Mouse (Mus musculus): ENCODE measurements around the gene Aimp2.

The Aimp2 gene

DNA sequence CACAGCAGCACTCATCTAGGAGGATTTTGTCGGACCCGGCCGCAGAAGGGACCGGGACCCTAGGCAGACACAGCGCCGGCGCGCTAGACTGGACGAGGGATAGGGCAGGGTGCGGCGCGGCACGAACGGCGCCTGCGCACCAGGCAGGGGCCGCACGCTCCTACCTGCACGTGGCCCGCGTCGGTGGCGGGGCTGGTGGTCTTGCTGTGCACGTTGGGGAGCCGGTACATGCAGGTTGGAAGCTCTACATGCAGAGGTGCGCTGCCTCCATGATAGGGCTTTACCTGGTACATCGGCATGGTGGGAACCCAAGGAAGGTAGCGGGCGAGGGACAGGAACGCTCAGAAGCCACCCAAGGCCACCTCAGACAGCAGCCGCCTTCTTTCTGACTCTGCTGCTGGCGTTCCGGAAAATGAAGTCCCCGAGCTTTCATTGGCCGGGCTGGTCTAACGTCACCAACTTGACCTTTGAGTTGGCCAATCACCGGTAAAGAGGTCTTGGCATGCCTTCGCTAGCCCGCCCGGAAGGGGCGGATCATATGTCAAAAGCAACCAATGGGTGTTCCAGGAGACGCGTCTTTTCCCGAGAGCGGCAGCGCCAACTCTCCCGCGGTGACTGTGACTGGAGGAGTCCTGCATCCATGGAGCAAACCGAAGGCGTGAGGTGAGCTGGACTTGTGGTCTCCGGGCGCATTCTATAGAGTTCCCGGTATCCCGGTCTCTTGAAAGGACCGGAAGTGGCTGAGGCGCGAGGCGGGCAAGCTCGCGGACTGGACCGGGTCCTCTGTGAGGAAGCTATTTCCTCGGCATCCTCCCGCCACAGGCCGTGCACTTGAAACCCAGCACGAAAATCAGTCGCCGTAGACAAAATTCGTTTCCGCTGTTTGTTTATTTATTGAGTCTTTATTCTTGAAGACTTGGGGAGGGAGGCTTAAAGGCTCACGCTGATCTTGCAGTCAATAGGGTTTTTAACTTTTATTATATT, at the start of gene Aimp2, which contains the start of gene Pms2:
Gene Aimp2 (minus strand): TSS at position 431 of the 984 bp plus-strand sequence.
Gene Pms2 (plus strand): TSS at position 548 of the 984 bp plus-strand sequence.
- in situ Hi-C loops (cut with MboI, MseI): loop anchor here (5.0 kb wide), 1 partner anchor 182 kb away; no protein-coding TSS in a partner anchor

DNA sequence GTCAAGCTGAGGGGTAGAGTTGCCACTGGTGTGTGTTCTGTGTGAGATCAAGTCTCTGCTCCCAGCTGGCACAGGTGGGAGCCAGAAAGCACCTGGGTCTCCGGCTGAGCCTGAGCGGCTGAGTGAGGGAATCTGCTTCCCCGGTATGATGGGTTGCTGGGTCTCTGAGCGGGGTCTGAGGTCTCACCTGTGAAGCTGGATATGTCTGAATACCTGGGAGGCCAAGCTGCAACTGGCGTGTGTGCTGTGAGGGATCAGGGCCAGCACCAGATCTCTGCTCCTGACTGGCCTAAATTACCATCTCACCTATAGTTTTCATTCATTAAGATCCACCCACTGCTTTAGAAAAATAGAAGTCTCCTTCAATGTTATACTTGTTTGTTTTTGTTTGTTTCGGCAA, 47.5 kb upstream of the Aimp2 start:
- in situ Hi-C loops (cut with MboI, MseI): no loop called here

DNA sequence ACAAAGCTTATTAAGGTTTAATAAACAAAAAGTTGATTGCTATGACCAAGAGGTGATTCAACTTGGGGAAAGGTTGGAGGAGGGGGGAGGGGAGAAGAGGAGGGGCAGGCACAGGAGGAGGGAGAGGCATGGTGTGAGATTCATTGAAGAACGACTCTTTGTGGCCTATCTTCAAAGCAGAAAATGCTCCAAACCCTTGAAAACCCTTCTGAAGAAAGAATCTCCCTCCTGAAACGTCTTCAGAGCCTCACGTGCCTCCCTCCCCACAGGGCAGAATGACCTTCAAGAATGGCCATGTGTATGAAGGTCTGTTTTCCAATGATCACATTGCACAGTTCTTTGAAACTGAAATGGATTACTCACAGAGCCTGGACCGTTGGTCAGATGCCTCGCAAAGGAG, 40.4 kb upstream of the Aimp2 start:
- in situ Hi-C loops (cut with MboI, MseI): no loop called here

DNA sequence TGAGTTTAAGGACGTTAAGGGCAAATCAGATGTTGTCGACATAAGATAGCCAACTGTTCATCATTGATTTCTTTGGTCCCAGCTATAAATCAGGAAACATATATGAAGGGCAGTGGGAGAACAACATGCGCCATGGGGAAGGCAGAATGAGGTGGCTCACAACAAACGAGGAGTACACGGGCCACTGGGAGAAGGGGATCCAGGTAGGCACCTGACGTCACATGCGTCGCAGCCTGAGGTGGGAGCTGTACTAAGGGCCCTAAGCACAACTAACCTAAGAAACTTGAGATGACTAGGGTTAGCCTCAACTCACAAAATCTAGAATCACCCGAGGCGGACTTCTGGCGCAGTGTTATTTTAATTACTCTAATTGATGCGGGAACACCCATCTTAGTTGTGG, 38.7 kb upstream of the Aimp2 start:
- in situ Hi-C loops (cut with MboI, MseI): no loop called here

DNA sequence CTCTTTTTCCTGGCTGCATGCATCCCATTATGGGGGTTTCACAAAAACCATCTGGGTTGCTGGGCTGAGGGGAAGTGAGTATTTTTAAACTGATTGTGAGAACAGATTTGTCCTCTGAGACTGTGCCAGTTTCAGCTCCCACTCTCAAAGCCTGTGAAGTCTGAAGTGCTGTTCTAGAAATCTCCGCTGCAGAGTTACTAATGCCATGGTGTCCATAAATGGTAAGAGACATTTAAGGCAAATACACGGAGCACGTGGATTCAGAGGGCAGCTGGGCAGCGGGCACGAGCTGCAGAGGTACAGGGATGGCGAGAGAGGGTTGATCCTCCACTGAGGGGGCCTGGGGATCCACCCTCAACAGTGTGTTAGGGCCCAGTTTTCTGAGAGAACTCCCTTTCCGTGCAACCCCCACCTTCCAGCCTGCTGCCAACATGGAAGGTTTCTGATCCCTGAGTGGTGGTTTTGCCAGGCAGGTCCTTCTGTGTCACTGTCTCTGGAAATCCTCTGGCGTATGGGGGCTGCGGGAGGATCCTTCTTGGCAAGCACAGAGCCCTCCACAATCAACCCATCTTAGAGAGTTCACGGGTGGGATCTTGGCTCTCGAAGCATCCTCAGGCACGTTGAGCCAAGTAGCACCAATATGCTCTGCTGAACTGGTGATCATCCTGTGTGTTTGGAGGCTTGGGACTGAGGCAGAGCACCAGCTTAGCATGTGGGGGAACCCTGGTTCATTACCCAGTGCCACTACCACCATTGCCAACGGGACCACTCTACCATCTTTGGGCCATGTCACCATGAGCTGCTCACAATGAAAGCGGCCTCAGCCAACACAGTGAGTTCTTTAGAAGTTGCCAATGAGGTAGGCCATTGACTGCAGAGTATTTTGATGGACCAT, 33.8 kb upstream of the Aimp2 start:
- in situ Hi-C loops (cut with MboI, MseI): no loop called here

DNA sequence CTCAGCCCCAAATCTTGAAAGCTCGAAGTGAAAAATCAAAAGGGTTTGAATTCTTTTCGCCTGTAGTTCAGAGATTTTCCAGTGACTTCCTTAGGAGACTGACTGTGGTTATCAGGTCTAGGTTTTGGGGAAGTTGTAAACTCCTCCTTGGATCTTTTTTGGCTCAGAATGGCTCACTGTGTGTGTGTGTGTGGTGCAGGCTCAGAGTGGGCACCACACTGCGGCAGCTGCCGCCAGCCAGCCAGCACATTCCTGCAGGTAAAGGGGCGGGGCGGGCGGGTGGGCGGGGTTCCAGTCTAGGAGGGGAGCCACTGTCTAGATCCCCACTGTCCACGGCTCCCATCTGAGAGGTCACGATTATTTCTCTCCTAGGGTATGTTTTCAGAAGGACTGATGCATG, 31.9 kb upstream of the Aimp2 start:
- in situ Hi-C loops (cut with MboI, MseI): no loop called here

DNA sequence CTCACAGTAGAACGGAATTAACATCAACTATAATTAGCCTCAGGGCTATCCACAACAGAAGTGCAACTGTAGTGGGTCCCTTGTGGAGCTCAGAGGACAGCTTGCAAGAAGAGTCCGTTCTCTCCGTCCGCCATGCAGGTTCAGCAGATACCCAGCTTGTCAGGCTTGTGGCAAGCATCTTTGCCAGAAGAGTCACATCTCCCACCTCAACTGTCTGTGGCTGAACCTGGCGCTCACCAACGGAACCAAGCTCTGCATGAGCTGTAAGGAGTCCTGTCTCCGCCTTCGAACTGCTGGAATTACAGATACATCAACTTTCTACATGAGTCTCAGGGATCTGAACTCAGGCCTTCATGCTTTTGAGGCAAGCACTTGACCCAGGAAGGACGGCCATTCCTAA, 26.5 kb upstream of the Aimp2 start:
- in situ Hi-C loops (cut with MboI, MseI): no loop called here

DNA sequence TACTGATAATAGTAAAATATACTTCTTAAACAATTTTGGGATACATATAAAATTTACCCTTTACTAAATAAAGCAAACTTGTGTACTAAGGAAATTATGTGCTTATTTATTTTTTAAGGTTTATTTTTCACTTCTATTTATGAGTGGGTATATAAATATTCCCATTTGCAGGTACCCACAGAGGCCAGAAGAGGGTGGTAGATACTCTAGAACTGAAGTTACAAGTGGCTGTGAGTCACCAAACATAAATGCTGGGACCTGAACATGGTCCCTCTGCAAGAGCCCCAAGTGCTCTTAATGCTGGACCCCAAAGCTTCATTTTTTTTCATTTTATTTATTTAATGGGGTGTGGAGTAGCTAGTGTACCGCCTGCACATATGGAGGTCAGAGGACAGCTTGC, 24.2 kb upstream of the Aimp2 start:
- in situ Hi-C loops (cut with MboI, MseI): no loop called here

DNA sequence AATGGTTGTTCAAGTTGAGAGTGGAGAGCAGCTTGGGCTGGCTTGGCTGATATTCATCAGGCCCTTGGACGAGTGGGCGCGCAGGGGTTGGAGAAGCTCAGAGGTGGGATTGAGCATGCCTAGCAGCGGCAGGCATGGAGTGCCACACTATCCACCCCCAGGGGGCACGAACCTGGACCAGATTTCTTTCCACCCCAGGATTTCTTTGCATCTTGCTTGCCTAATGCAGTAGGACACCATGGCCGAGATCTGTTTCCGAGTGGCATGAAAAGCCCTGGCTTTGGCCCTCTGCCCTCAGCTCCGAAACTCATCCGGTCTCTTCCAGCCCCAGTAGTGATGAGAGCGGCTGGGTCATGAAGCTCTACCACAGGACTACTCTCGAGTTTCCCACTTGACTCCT, 23.8 kb upstream of the Aimp2 start:
- in situ Hi-C loops (cut with MboI, MseI): no loop called here

DNA sequence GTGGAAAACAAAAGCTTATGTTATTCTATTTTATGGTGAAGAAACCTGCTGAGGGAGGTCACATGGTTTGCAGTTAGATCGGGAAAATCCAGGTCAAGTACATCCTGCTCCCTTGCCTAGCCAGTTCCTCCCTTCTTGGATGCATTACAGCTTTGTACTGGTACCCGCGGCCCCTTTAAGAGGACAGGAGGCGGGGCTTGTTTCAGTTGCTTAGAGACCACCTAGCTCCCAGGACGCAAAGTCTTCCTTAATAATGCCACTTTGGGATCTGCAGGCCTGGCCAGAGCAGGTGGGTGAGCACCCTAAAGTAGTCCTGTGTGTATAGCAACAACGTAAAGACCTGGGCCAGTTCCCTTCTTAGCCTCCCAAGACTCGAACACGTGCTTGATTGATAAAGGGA, 23.2 kb upstream of the Aimp2 start, which contains the start of gene Rsph10b:
Gene Rsph10b (plus strand): TSS at position 205 of the 400 bp plus-strand sequence.
- in situ Hi-C loops (cut with MboI, MseI): no loop called here

DNA sequence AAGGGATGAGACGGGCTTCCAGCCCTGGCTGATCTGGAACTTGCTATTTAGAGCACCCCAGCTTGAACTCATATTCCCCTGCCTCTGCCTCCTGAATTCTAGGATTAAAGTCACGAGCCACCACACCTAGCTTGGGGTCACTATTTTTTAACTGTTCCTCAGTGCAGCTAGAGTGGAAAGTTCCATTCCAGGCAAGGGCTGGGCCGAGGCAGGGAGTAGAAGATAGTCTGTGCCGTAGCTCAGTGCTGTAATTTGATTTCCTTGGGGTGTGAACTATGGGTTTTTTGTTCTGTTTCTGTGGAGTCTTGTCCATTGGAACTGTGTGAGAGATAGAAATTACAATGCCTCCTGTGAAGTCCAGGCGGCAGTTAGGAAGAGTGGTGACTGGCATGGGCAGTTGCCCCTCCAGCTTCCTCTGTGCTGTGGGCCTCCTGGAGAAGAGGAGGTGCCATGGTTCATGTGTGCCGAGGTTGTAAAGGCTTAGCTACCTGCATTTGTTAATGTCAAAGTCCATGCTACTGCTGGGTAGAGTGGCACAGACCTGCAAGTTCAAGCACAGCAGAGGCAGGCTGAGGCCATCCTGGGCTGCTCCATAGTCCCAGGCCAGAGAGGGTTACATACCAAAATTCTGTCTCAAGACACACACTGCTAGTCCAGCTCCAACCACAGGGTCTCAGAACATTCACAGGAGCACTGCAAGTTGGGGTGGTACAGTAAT, 22.4 kb upstream of the Aimp2 start:
- in situ Hi-C loops (cut with MboI, MseI): no loop called here

DNA sequence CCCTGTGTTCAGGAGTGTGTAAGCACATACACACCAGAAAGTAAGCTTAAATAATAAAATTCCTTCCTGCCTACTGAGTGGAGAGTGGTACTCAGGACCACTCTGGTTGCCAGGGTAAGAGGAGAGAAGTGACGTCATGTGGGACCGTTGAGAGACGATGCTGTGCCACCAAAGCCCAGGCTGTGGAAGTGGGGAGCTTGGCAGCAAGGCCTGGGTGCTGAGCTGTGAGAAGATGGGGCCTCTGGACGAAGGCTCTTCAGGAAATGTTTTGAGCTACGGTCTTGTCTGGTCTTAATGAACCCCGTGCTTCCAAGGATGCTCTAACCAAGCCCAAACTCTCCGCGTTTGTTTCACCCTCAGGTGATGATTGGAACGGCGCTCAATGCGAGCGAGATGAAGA, 21.0 kb upstream of the Aimp2 start:
- in situ Hi-C loops (cut with MboI, MseI): no loop called here

DNA sequence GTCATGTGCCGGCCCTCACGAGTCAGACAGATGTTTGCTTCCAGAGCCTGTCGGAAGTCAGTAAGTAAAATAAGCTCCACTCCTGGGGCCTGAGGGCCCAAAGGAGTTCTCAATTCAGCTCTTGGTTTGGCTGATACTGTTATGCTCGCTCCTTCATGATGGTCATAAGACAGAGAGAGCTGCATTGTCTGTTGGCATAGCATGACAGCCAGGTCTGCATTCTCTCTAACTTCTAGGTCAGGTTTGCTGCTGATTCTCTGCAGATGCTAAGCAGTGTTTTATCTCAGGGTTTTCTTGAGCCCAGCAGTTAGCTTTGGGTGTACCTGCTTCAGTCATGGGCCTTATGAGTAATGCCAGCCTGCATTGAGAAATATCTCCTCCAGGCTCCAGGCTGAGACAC, 19.6 kb upstream of the Aimp2 start:
- in situ Hi-C loops (cut with MboI, MseI): no loop called here

DNA sequence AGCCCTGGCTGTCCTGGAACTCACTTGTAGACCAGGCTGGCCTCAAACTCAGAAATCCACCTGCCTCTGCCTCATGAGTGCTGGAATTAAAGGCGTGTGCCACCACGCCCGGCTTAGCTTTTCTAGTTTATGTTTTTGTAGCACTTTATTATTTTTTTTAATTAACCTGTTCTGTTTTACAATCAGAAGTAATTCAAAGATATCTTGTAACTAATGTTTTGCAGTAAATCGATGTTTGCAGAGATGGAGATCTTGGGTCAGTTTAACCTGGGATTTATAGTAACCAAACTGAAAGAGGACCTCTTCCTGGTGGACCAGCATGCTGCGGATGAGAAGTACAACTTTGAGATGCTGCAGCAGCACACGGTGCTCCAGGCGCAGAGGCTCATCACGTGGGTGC, 18.2 kb upstream of the Aimp2 start, which contains the start of gene Gm42421:
Gene Gm42421 (plus strand): TSS at position 301 of the 400 bp plus-strand sequence.
- in situ Hi-C loops (cut with MboI, MseI): no loop called here

DNA sequence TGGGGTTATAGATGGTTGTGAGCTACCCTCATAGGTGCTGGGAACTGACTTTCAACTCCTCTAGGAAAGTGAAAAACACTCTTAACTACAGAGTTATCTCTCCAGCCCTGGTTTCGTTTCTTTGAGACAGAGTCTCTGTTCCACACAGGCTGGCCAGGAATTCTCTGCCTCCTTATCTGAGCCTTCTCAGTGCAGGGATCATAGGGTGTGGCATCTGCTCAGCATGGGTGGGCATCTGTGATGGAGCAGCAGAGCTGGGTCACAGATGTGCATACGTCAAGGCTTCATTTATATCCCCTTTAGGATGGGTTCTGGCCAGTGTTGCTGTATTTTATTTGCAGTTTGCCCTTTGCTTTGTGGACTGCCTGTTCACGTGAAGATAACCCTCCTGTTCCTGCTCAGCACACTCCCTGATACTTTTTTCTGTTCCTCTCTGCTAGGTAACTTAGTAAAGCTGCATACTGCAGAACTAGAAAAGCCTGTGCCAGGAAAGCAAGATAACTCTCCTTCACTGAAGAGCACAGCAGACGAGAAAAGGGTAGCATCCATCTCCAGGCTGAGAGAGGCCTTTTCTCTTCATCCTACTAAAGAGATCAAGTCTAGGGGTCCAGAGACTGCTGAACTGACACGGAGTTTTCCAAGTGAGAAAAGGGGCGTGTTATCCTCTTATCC, 15.3 kb upstream of the Aimp2 start:
- in situ Hi-C loops (cut with MboI, MseI): no loop called here

DNA sequence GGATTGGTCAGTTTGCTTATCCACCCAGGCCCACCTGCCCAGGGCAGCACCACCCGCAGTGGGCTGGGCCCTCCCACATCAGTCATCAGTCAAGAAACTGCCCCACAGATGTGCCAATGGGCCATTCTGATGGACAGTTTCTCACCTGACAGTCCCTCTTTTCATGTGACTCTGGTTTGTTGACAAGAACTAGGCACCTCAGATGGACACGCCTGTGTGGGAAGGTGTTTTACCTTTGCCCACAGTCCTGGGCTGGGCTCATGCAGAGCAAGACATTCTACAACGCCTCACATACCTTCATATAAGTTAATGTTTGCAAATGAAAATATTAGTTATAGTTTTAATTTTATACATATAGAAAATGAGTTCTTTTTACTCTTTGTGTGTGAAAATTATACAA, 8.5 kb upstream of the Aimp2 start:
- in situ Hi-C loops (cut with MboI, MseI): no loop called here

DNA sequence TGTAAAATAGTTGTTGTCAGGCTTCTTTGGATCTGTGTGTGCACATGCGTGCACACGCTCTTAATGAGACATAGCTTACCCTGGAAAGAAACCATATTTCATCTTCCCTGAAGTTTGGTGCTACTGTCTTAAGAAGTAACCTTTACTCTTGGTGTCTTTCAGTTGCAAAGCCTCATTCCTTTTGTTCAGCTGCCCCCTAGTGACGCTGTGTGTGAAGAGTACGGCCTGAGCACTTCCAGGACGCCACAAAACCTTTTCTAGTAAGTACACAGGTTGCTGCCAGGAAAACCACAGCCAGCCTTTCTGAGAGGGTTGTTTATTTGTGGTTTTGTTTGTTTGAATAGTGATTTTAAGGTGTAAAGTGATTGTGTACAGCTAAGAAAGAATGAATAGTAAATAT, 7.8 kb upstream of the Aimp2 start:
- in situ Hi-C loops (cut with MboI, MseI): no loop called here

DNA sequence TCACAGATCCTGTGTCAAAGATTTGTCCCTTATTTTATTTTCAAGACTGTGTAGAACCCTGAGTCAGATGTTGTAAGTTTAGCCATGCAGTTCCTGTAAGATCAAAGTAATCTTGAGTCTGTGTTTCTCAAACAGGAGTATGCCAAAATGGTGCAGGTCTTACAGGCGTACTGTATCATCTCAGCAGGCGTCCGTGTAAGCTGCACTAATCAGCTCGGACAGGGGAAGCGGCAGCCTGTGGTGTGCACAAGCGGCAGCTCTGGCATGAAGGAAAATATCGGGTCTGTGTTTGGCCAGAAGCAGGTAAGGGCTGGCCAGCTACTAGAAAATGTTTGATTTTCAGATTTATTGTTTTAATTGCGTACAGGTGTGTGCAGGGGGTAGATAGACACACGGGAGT, 6.6 kb upstream of the Aimp2 start:
- in situ Hi-C loops (cut with MboI, MseI): no loop called here

DNA sequence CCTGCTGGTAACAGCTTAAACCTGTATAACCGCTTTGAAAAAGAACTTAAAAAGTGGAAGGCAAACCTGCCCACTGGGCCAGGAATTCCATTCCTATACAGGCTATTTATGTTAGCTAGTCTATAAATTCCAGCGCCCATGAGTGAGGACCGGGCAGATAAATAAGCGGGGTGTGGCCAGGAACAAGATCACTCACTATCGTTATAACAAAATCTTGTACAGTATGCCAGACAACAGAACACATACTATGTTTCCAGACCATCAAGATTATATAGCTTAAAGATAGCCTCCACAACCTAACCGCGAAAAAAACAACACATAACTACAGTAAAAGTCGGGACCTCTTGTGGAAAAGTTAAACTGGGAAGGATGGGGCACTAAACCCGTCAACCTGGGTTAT, 721 bp downstream of the Aimp2 start:
- in situ Hi-C loops (cut with MboI, MseI): loop anchor here (5.0 kb wide), 1 partner anchor 182 kb away; no protein-coding TSS in a partner anchor

DNA sequence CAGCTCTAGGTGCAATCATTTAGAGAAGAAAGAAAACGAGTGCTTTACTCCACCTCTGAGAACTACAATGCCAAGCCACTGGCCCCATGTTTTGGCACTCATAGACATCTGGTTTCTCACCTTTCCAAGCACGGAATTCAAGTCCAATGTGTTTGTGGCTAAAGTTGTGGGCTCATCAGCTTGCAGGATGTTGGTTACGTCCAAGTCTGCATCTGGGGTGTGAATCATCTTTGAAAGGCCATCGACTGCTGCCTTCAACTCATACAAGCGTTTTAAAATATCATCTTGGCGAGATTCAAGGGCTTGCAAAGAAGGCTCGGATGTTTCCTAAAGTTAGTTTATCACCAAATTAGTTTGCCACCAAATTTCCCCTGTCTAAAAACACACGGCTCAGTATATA, 3.2 kb downstream of the Aimp2 start:
- in situ Hi-C loops (cut with MboI, MseI): loop anchor here (5.0 kb wide), 1 partner anchor 179 kb away; no protein-coding TSS in a partner anchor

DNA sequence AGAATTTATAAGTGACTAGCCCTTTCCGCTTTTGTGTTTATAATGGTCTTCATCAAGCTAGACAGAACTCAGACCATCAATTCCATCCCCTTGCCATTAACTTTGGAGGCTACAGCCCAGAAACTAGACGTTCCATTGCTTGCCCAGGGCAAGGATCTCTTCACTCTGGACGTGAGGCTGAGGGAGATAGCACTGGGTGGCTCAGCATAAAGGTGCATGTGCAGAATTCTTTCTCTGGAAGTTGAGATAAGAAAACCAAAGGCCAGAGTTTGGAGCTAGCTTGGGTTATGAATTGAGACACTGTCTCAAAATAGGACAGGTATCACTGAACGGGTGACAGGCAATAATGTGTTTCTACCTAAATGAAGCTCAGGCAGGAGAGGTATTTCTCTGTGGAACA, 5.8 kb downstream of the Aimp2 start:
- in situ Hi-C loops (cut with MboI, MseI): no loop called here
